Mouse (Mus musculus): ENCODE data around the gene Piezo1. TPM values are rescaled to one million over a fixed set of nuclear protein-coding genes. Genes with fewer than 3 reads are reported as not detected.

The Piezo1 gene
- polyA plus RNA-seq, 1 experiment from 2014 or later, result 14.3 TPM

DNA sequence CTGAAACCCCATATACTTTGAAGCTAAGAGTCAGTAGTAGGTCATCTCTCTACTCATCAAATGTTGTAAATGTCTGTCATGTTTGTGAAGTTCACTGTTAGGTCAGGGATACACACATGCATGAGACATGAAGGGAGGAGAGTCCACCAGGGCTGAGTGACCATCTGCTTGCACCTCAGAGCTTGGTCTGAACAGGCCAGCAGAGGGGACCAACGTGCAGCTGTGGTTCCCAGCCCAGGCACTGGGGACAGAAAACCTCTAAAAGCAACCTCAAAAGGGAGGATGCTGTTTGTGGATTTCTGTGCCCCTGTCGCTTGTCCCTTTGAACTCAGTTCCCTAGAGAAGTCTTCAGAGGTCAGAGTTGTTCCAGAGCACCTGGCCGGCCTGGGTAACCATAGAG is 105.9 kb downstream of the Piezo1 start:
- no peak for ATAC-seq (ENCODE audit: insufficient number of reproducible peaks, low FRiP score, low TSS enrichment, low read depth)
- no peak overlapping the region for H3K27ac ChIP-seq (replicated peaks)

DNA sequence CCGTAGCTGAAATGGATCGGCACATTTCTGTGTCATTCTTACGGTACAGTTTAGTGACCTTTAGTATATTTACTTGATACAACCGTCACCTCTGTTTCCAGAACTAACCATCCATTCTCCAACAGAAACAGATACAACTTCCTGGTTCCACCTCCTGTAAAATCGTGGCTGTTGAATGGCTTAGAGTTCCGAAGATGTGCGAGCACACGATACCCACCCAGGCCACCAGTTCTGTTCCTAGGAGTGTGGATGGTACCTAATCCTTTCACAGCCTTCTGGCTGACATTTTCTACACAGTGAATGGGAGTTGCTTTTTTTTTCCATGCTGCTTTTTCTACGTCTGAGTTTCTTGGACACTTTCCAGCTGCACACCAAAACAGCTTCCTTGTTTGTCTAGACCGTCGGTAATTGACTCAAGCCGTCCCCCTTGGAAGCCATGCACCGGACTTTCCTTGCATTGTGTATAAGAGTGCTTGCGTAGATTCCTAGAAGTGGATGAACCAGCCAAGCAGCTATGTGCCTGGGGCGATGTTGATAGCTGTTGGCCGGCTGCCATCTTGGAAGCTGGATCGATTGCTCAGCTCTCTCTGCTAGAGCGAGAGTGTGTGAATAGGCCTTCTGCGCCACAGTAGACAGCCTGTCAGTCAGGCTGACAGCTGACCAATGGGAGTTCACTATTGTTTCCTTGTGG is 106.9 kb downstream of the Piezo1 start:
- H3K9me3 ChIP-seq (replicated peaks), result no peaks in the 10 kb centered on the region
- H3K4me3 ChIP-seq (replicated peaks), result peak overlapping the region; percentile 81
- ATAC-seq (ENCODE audit: insufficient number of reproducible peaks, low FRiP score, low TSS enrichment, low read depth), result peak; percentile 34; the same call in 1 of the 2 replicates
- 0 out of 2 replicates have a peak, but pooled peaks cover 7% of the 10 kb centered on the region for H3K36me3 ChIP-seq
- H3K27ac ChIP-seq (replicated peaks), result peak overlapping the region; percentile 97
- 5% methylated on average over 19 of the region's 19 CpGs for WGBS
- H3K4me2 ChIP-seq (replicated peaks), result peak overlapping the region; percentile 97
- peaks cover 33% of the 10 kb centered on the region for H3K4me1 ChIP-seq
- H3K9ac ChIP-seq, result peak overlapping the region; percentile 68
- H3K27me3 ChIP-seq, result no peaks in the 10 kb centered on the region

More for the DNA sequence above, 105.9 kb downstream of the Piezo1 start:
- Histone ChIP-seq H3K4me3 (replicated peaks) (no peak overlapping the region), H3K4me1 (peaks cover 33% of the 10 kb centered on the region), H3K9me3 (replicated peaks) (no peaks in the 10 kb centered on the region), H3K9ac (no peak overlapping the region), H3K36me3 (no peaks in the 10 kb centered on the region), H3K27me3 (no peaks in the 10 kb centered on the region), H3K4me2 (replicated peaks) (peak overlapping the region; percentile 97; the same call in 1 of the 2 replicates)
- WGBS, result 61% methylated on average over 3 of the region's 3 CpGs

DNA sequence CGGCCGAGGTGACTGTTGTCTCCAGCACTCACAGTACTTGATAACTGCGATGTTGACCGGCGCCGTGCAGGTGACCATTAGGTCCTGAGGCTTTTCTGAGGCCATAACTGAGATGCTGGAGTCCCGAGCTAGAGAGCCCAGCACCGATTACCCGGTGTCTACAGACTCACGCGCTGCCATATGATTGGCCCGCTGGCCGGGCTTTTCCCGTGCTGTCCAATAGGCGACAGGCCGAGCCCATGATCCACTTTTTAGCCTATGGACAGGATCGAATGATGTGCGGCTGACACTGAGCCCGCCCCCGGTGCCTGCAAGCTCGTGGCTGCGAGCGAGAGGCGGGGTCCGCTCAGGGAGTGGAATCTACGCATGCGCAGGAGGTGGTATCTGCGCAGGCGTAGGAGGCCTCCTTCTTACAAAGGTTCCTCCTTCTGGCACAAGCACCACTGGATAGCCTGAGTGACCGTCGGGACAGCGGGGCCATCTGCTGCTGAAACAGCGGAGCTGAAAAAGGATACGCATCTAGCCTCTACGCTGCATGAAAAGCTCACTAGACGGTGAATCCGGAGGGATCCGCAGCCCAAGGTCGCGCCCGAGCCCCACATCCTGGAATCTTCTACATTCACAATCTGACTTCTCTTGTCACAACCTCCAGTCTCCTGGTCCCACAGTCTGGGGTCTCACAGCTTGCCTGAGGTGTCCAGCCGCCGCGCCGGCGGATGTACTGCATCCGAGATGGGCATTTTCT is 107.7 kb downstream of the Piezo1 start, which contains the start of gene Mvd:
TSS of gene Mvd (minus strand) at position 161 of the 745 bp plus-strand sequence.
- peak; percentile 98 for ATAC-seq (ENCODE audit: insufficient number of reproducible peaks, low FRiP score, low TSS enrichment, low read depth)
- H3K4me3 ChIP-seq (replicated peaks), result peak within 1 kb of the TSS; percentile 81
- H3K4me1 ChIP-seq, result peaks cover 33% of the 10 kb centered on the region
- peak within 1 kb of the TSS; percentile 97 for H3K27ac ChIP-seq (replicated peaks)
- WGBS, result 0% methylated on average over 46 of the region's 47 CpGs
- H3K9me3 ChIP-seq (replicated peaks), result no peaks in the 10 kb centered on the region
- no peaks in the 10 kb centered on the region for H3K27me3 ChIP-seq
- peaks cover 13% of the 10 kb centered on the region; the same call in 1 of the 2 replicates for H3K36me3 ChIP-seq
- H3K4me2 ChIP-seq (replicated peaks), result peak within 1 kb of the TSS; percentile 97
- H3K9ac ChIP-seq, result peak within 1 kb of the TSS; percentile 69

DNA sequence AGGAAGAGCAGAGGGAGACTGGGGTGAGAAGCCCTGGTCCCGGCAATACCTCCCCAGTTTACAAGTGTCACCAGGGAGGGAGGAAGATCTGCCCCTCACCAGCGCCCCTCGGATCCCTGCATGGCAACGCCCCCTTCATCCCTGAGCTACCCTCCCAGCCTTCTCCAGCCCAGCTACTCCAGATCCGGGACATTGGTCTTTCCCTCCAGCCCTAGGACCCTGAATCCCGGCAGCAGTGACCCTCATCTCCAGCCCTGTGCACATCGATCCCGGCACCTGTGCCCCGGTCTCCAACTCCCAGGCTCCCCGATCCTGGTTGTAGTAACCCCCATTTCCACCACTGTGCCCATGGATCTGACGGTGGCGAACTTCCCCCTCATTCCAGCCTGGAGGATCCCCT is 108.3 kb downstream of the Piezo1 start:
- 3% methylated on average over 12 of the region's 12 CpGs for WGBS

GRCm38 (mm10) chr8:122442356-122442755 is 108.8 kb downstream of the Piezo1 start:
- peak overlapping the region; percentile 69 for H3K9ac ChIP-seq
- 23% methylated on average over 7 of the region's 7 CpGs for WGBS
- H3K27ac ChIP-seq (replicated peaks), result no peak overlapping the region
- H3K27me3 ChIP-seq, result no peaks in the 10 kb centered on the region
- ATAC-seq (ENCODE audit: insufficient number of reproducible peaks, low FRiP score, low TSS enrichment, low read depth), result no peak
- no peaks in the 10 kb centered on the region for H3K9me3 ChIP-seq (replicated peaks)
- H3K4me1 ChIP-seq, result peaks cover 33% of the 10 kb centered on the region
- peak overlapping the region; percentile 81 for H3K4me3 ChIP-seq (replicated peaks)
- H3K4me2 ChIP-seq (replicated peaks), result peak overlapping the region; percentile 97
- peaks cover 20% of the 10 kb centered on the region for H3K36me3 ChIP-seq

More for the DNA sequence above, 108.3 kb downstream of the Piezo1 start:
- H3K4me1 ChIP-seq, result peaks cover 33% of the 10 kb centered on the region
- H3K4me2 ChIP-seq (replicated peaks), result peak overlapping the region; percentile 97
- peak overlapping the region; percentile 81 for H3K4me3 ChIP-seq (replicated peaks)
- no peaks in the 10 kb centered on the region for H3K9me3 ChIP-seq (replicated peaks)
- ATAC-seq (ENCODE audit: insufficient number of reproducible peaks, low FRiP score, low TSS enrichment, low read depth), result no peak
- peak overlapping the region; percentile 97 for H3K27ac ChIP-seq (replicated peaks)
- H3K9ac ChIP-seq, result peak overlapping the region; percentile 69
- H3K27me3 ChIP-seq, result no peaks in the 10 kb centered on the region
- H3K36me3 ChIP-seq, result peaks cover 17% of the 10 kb centered on the region; the same call in 1 of the 2 replicates

DNA sequence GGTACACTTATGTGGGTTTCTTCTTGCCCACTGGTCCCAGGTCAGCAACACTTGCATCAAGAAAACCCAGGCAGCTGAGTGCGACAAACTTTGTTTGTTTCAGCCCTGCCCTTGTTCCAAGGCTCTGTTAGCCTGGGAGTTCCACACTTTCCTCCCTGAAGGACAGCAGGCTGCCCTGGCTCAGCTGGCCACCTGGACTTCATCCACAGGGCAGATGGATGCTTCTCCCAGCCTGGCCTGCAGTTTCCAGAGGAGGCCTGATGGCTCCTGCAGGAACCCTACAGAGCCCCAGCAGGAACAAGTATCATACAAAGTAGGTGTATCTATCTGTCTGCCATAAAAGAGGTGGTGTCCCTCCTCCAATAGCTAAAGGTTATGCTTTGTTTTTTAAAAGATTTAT is 109.8 kb downstream of the Piezo1 start:
- Histone ChIP-seq H3K27me3 (no peaks in the 10 kb centered on the region), H3K9me3 (replicated peaks) (no peaks in the 10 kb centered on the region), H3K36me3 (peaks cover 30% of the 10 kb centered on the region), H3K9ac (no peak overlapping the region), H3K4me2 (replicated peaks) (no peak overlapping the region), H3K27ac (replicated peaks) (no peak overlapping the region), H3K4me3 (replicated peaks) (no peak overlapping the region), H3K4me1 (peaks cover 33% of the 10 kb centered on the region)
- no peak for ATAC-seq (ENCODE audit: insufficient number of reproducible peaks, low FRiP score, low TSS enrichment, low read depth)
- WGBS, result 96% methylated on average over 1 of the region's 1 CpGs

DNA sequence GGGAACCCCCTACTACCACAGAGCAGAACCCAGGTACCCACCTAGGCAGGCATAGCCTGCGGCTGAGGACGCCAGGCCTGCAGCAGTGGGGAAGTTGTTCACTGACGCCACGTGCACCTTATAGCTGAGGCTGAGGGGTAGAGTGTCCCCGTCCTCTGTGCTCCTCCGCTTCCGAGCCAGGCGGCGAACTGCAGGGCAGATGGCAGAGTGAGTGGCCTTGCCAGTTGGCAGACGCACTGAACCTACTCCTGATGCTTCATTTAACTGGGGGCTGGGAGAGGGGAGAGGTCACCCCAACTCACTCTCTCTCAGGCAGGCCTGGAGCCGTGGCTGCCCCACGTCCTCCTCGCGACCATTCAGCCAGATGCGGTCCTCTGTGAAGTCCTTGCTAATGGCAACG is 111.8 kb downstream of the Piezo1 start:
- Histone ChIP-seq H3K4me2 (replicated peaks) (no peak overlapping the region), H3K27me3 (no peaks in the 10 kb centered on the region), H3K4me3 (replicated peaks) (no peak overlapping the region), H3K27ac (replicated peaks) (no peak overlapping the region), H3K4me1 (peaks cover 15% of the 10 kb centered on the region), H3K9me3 (replicated peaks) (no peaks in the 10 kb centered on the region), H3K36me3 (peaks cover 49% of the 10 kb centered on the region), H3K9ac (no peak overlapping the region)
- no peak for ATAC-seq (ENCODE audit: insufficient number of reproducible peaks, low FRiP score, low TSS enrichment, low read depth)
- 93% methylated on average over 16 of the region's 16 CpGs for WGBS

- Histone ChIP-seq H3K27me3 (no peaks in the 10 kb centered on the region), H3K36me3 (peaks cover 51% of the 10 kb centered on the region), H3K4me2 (replicated peaks) (no peak overlapping the region), H3K4me1 (peaks cover 14% of the 10 kb centered on the region), H3K27ac (replicated peaks) (no peak overlapping the region), H3K9me3 (replicated peaks) (no peaks in the 10 kb centered on the region), H3K4me3 (replicated peaks) (no peak overlapping the region), H3K9ac (no peak overlapping the region)
- ATAC-seq (ENCODE audit: insufficient number of reproducible peaks, low FRiP score, low TSS enrichment, low read depth), result no peak
- 87% methylated on average over 13 of the region's 13 CpGs for WGBS
Measured at GRCm38 (mm10) chr8:122437708-122438331, 113.3 kb downstream of the Piezo1 start.

DNA sequence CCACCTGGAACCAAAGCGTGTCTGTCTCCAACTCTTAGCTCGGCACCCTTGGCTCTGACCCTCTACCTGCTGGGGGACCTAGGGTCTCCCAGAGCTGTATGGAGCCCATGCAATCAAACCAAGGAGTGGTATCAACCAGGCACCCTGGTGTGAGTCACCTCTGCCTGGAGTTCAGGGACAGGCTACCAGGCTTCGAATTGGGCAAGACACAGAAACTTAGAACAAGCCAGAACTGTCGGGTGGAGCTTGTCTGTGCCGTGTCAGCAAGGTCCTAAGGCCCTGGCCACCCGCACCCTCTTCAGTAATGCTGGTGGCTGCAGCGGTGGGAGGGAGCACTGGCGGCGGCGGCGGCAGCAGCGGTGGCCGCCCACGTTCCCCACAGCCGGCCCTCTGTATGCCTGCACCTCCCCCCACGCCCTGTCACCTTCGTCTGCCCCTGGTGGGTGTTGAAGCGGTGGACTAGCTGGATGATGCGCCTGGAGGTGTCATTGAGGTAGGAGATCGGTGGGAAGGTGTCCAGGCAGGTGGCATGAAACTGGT is 114.5 kb downstream of the Piezo1 start:
- Histone ChIP-seq H3K4me1 (peaks cover 12% of the 10 kb centered on the region), H3K27me3 (no peaks in the 10 kb centered on the region), H3K4me3 (replicated peaks) (no peak overlapping the region), H3K9me3 (replicated peaks) (no peaks in the 10 kb centered on the region), H3K9ac (no peak overlapping the region), H3K4me2 (replicated peaks) (no peak overlapping the region), H3K36me3 (peaks cover 51% of the 10 kb centered on the region), H3K27ac (replicated peaks) (no peak overlapping the region)
- 86% methylated on average over 20 of the region's 20 CpGs for WGBS
- ATAC-seq (ENCODE audit: insufficient number of reproducible peaks, low FRiP score, low TSS enrichment, low read depth), result no peak

DNA sequence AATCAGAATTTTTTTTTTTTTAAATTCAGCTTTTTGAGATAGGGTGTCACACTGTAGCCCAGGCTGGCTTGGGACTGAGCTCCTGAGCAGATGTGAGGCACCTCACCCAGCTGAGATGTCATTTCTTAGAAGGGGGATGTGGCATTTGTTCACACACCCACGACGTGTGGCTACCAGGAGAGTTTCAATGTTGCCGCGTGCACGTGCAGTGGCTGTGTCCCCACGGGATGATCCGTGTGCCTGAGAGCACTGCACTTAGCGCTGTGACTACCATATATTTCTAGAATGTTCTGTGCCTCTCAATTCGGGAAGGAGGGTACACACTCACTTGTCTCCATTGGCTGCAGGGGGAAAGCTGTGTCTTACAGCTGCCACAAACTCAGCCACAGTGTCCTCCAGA is 115.0 kb downstream of the Piezo1 start:
- Histone ChIP-seq H3K4me2 (replicated peaks) (no peak overlapping the region), H3K27ac (replicated peaks) (no peak overlapping the region), H3K9ac (no peak overlapping the region), H3K4me3 (replicated peaks) (no peak overlapping the region), H3K9me3 (replicated peaks) (no peaks in the 10 kb centered on the region), H3K27me3 (no peaks in the 10 kb centered on the region), H3K36me3 (peaks cover 51% of the 10 kb centered on the region), H3K4me1 (peaks cover 16% of the 10 kb centered on the region)
- no peak for ATAC-seq (ENCODE audit: insufficient number of reproducible peaks, low FRiP score, low TSS enrichment, low read depth)
- 91% methylated on average over 9 of the region's 9 CpGs for WGBS

- no peak for ATAC-seq (ENCODE audit: insufficient number of reproducible peaks, low FRiP score, low TSS enrichment, low read depth)
- no peak overlapping the region for H3K9ac ChIP-seq
- H3K4me1 ChIP-seq, result peaks cover 17% of the 10 kb centered on the region
- H3K36me3 ChIP-seq, result peaks cover 51% of the 10 kb centered on the region
- 89% methylated on average over 6 of the region's 6 CpGs for WGBS
- no peaks in the 10 kb centered on the region for H3K27me3 ChIP-seq
- H3K4me2 ChIP-seq (replicated peaks), result no peak overlapping the region
- H3K9me3 ChIP-seq (replicated peaks), result no peaks in the 10 kb centered on the region
- no peak overlapping the region for H3K27ac ChIP-seq (replicated peaks)
- no peak overlapping the region for H3K4me3 ChIP-seq (replicated peaks)
Measured at GRCm38 (mm10) chr8:122435375-122435774, 115.8 kb downstream of the Piezo1 start.
